Mouse (Mus musculus): Measurements from ENCODE around the gene Rad51b. TPM values are rescaled to one million over a fixed set of nuclear protein-coding genes. Genes with fewer than 3 reads are reported as not detected.

The Rad51b gene
- total and polyA plus RNA-seq, 3 experiments: 1.6 to 45.5 (median 22.0) TPM

DNA sequence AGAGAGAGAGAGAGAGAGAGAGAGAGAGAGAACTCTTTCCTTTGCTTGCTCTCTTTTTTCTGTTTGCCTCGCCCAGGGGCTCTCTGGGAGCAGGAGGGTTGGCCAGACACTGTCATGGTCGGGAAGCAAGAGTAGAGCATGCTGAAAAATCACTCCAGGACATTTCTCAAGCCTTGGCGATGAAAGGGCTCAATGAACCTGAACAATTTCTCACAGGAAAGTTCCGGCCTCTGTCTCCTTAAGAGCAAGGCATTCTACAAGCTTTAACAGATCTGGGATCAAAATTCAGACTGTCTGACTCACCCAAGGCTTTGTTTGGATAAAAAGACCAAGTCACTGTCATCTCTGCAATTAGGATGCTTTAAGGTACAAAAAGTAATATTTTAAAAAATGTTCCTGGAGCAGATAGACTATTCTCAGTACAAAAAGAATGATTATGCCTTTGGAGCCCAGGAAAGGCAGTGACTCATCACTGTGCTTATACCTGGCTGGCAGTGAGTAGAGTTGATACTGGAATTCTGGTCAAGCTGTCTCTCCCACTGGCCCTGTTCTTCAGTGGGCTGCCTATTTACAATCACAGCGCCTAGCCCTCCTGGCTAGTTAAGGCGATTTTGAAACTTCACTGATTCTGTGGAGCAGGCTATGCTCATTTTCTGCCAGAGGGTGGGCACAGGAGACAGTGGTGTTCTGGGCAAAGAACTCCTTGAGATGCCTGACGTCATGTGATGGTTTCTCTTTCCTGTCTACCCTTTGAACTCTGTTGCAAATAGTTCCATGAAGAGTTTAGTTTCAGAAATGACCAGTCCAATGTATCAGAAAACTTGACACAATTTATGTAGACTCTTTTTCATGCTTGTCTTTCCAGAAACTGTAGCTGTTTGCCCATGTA lies 352.0 kb downstream of the Rad51b start:
- no peak for TF ChIP-seq CTCF (IDR thresholded peaks at IDR 0.05; ENCODE audit: low read depth, low read length)
- TF ChIP-seq TAL1 (conservative IDR thresholded peaks at IDR 0.05; ENCODE audit: low read depth, low read length): no peak
- no peak for TF ChIP-seq POLR2AphosphoS5 (IDR thresholded peaks at IDR 0.05; ENCODE audit: insufficient replicate concordance, low read depth, low read length)
- no peaks in the 10 kb centered on the region for H3K36me3 ChIP-seq (replicated peaks)
- no peaks in the 10 kb centered on the region for H3K9me3 ChIP-seq (replicated peaks)
- DNase-seq (ENCODE audit: low spot score) (no peak), ATAC-seq (ENCODE audit: extremely low read depth, insufficient number of reproducible peaks, low FRiP score, poor library complexity, severe bottlenecking) (no peak)
- H3K27me3 ChIP-seq (ENCODE audit: insufficient read depth, low read length): no peaks in the 10 kb centered on the region
- H3K4me3 ChIP-seq (ENCODE audit: low read depth, low read length): no peak overlapping the region
- H3K4me1 ChIP-seq (ENCODE audit: insufficient read depth, low read depth, low read length): peaks cover 15% of the 10 kb centered on the region

GRCm38 (mm10) chr12:79649796-79650195 lies 352.7 kb downstream of the Rad51b start:
- Histone ChIP-seq H3K9me3 (replicated peaks) (no peaks in the 10 kb centered on the region), H3K4me1 (ENCODE audit: insufficient read depth, low read depth, low read length) (peaks cover 15% of the 10 kb centered on the region), H3K36me3 (replicated peaks) (no peaks in the 10 kb centered on the region), H3K4me3 (ENCODE audit: low read depth, low read length) (no peak overlapping the region), H3K27me3 (ENCODE audit: insufficient read depth, low read length) (no peaks in the 10 kb centered on the region)
- DNase-seq (ENCODE audit: low spot score) (no peak), ATAC-seq (ENCODE audit: extremely low read depth, insufficient number of reproducible peaks, low FRiP score, poor library complexity, severe bottlenecking) (no peak)
- no peak for TF ChIP-seq GATA1 (IDR thresholded peaks at IDR 0.05; ENCODE audit: borderline replicate concordance, low read length)
- no peak for TF ChIP-seq POLR2AphosphoS5 (IDR thresholded peaks at IDR 0.05; ENCODE audit: insufficient replicate concordance, low read depth, low read length)
- no peak for TF ChIP-seq CTCF (IDR thresholded peaks at IDR 0.05; ENCODE audit: low read depth, low read length)
- no peak for TF ChIP-seq GATA2 (IDR thresholded peaks at IDR 0.05; ENCODE audit: borderline replicate concordance, low read depth, low read length)
- no peak for TF ChIP-seq TAL1 (conservative IDR thresholded peaks at IDR 0.05; ENCODE audit: low read depth, low read length)

GRCm38 (mm10) chr12:79655138-79655537 lies 358.1 kb downstream of the Rad51b start:
- Histone ChIP-seq H3K9me3 (replicated peaks) (no peaks in the 10 kb centered on the region), H3K4me3 (ENCODE audit: low read depth, low read length) (no peak overlapping the region), H3K27me3 (ENCODE audit: insufficient read depth, low read length) (no peaks in the 10 kb centered on the region), H3K36me3 (replicated peaks) (peaks cover 13% of the 10 kb centered on the region), H3K4me1 (ENCODE audit: insufficient read depth, low read depth, low read length) (peaks cover 9% of the 10 kb centered on the region)
- ATAC-seq (ENCODE audit: extremely low read depth, insufficient number of reproducible peaks, low FRiP score, poor library complexity, severe bottlenecking): no peak
- TF ChIP-seq GATA2 (IDR thresholded peaks at IDR 0.05; ENCODE audit: borderline replicate concordance, low read depth, low read length) (no peak), GATA1 (IDR thresholded peaks at IDR 0.05; ENCODE audit: borderline replicate concordance, low read length) (no peak), CTCF (IDR thresholded peaks at IDR 0.05; ENCODE audit: low read depth, low read length) (no peak), TAL1 (conservative IDR thresholded peaks at IDR 0.05; ENCODE audit: low read depth, low read length) (no peak), POLR2AphosphoS5 (IDR thresholded peaks at IDR 0.05; ENCODE audit: insufficient replicate concordance, low read depth, low read length) (no peak)
- no peak for DNase-seq (ENCODE audit: low spot score)

- TF ChIP-seq TAL1 (conservative IDR thresholded peaks at IDR 0.05; ENCODE audit: low read depth, low read length) (no peak), CTCF (IDR thresholded peaks at IDR 0.05; ENCODE audit: low read depth, low read length) (no peak), GATA2 (IDR thresholded peaks at IDR 0.05; ENCODE audit: borderline replicate concordance, low read depth, low read length) (no peak), POLR2AphosphoS5 (IDR thresholded peaks at IDR 0.05; ENCODE audit: insufficient replicate concordance, low read depth, low read length) (no peak), GATA1 (IDR thresholded peaks at IDR 0.05; ENCODE audit: borderline replicate concordance, low read length) (no peak)
- DNase-seq (ENCODE audit: low spot score) (no peak), ATAC-seq (ENCODE audit: extremely low read depth, insufficient number of reproducible peaks, low FRiP score, poor library complexity, severe bottlenecking) (no peak)
- Histone ChIP-seq H3K4me3 (ENCODE audit: low read depth, low read length) (no peak overlapping the region), H3K4me1 (ENCODE audit: insufficient read depth, low read depth, low read length) (peaks cover 16% of the 10 kb centered on the region), H3K36me3 (replicated peaks) (peaks cover 18% of the 10 kb centered on the region), H3K27me3 (ENCODE audit: insufficient read depth, low read length) (no peaks in the 10 kb centered on the region), H3K9me3 (replicated peaks) (no peaks in the 10 kb centered on the region)
Observed at GRCm38 (mm10) chr12:79658861-79659260, 361.8 kb downstream of the Rad51b start.

DNA sequence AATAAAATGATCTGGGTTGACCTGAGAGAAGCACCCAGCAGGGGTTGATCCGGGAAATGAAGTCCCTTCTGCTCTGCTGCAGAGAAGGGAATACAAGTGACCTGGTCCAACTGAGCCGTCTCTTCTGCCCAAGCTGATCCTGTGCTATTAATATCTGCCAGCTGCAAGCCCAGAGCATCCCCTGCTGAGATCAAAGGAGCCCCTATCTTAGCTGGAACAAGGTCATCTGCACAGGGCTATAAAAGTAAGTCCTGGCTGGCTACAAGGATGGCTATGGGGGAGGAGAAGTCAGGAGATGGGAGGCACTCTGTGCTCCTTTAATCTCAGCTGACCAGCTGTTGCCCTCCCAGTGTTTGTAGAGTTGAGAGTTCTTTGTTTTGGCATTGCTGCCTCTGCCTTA lies 364.2 kb downstream of the Rad51b start:
- Histone ChIP-seq H3K9me3 (replicated peaks) (no peaks in the 10 kb centered on the region), H3K4me3 (ENCODE audit: low read depth, low read length) (no peak overlapping the region), H3K36me3 (replicated peaks) (peaks cover 20% of the 10 kb centered on the region), H3K27me3 (ENCODE audit: insufficient read depth, low read length) (no peaks in the 10 kb centered on the region), H3K4me1 (ENCODE audit: insufficient read depth, low read depth, low read length) (peaks cover 16% of the 10 kb centered on the region)
- DNase-seq (ENCODE audit: low spot score): no peak
- TF ChIP-seq CTCF (IDR thresholded peaks at IDR 0.05; ENCODE audit: low read depth, low read length): no peak
- no peak for TF ChIP-seq TAL1 (conservative IDR thresholded peaks at IDR 0.05; ENCODE audit: low read depth, low read length)
- TF ChIP-seq POLR2AphosphoS5 (IDR thresholded peaks at IDR 0.05; ENCODE audit: insufficient replicate concordance, low read depth, low read length): no peak
- TF ChIP-seq GATA1 (IDR thresholded peaks at IDR 0.05; ENCODE audit: borderline replicate concordance, low read length): no peak
- no peak for TF ChIP-seq GATA2 (IDR thresholded peaks at IDR 0.05; ENCODE audit: borderline replicate concordance, low read depth, low read length)
- ATAC-seq (ENCODE audit: extremely low read depth, insufficient number of reproducible peaks, low FRiP score, poor library complexity, severe bottlenecking): no peak

- Histone ChIP-seq H3K9me3 (replicated peaks) (no peaks in the 10 kb centered on the region), H3K4me1 (ENCODE audit: insufficient read depth, low read depth, low read length) (peaks cover 10% of the 10 kb centered on the region), H3K36me3 (replicated peaks) (peaks cover 13% of the 10 kb centered on the region), H3K4me3 (ENCODE audit: low read depth, low read length) (no peak overlapping the region), H3K27me3 (ENCODE audit: insufficient read depth, low read length) (no peaks in the 10 kb centered on the region)
- DNase-seq (ENCODE audit: low spot score) (no peak), ATAC-seq (ENCODE audit: extremely low read depth, insufficient number of reproducible peaks, low FRiP score, poor library complexity, severe bottlenecking) (no peak)
- TF ChIP-seq GATA2 (IDR thresholded peaks at IDR 0.05; ENCODE audit: borderline replicate concordance, low read depth, low read length): no peak
- TF ChIP-seq POLR2AphosphoS5 (IDR thresholded peaks at IDR 0.05; ENCODE audit: insufficient replicate concordance, low read depth, low read length): no peak
- no peak for TF ChIP-seq GATA1 (IDR thresholded peaks at IDR 0.05; ENCODE audit: borderline replicate concordance, low read length)
- TF ChIP-seq CTCF (IDR thresholded peaks at IDR 0.05; ENCODE audit: low read depth, low read length): no peak
- TF ChIP-seq TAL1 (conservative IDR thresholded peaks at IDR 0.05; ENCODE audit: low read depth, low read length): no peak
Observed at GRCm38 (mm10) chr12:79663131-79663892, 366.2 kb downstream of the Rad51b start.
